Mouse (Mus musculus) ES-E14 (cell line): ENCODE measurements around the gene Fancf. TPM values are rescaled to one million over a fixed set of nuclear protein-coding genes. Genes with fewer than 3 reads are reported as not detected.

Experiments
- DNase-seq: peaks from one replicate; pipeline ENCODE4 v3.0.0-alpha.2; 2013; ENCODE audit warnings: low read depth, low spot score
- H3K27ac ChIP-seq: 2 replicates; pipeline ENCODE4 v1.5.1; 2012; ENCODE audit warnings: low read depth, mild to moderate bottlenecking, low read length, moderate library complexity, mixed read lengths; ENCODE audit not compliant: poor library complexity, insufficient read depth, severe bottlenecking
- H3K36me3 ChIP-seq: 2 replicates; pipeline ENCODE4 v1.6.1; 2012; ENCODE audit warnings: mild to moderate bottlenecking, low read length, moderate library complexity, mixed read lengths; ENCODE audit not compliant: control insufficient read depth, poor library complexity, insufficient read depth, severe bottlenecking
- H3K4me1 ChIP-seq, 2 experiments: fragments of 150-350 bp in 1 of 2; sonication (generic) in 1 of 2; 2 replicates each; pipeline ENCODE4 v1.6.1; 2012; ENCODE audit warnings: low read length in 2 of 2, mild to moderate bottlenecking in 1 of 2, mixed read lengths in 1 of 2; ENCODE audit not compliant: control insufficient read depth in 2 of 2, insufficient read depth in 2 of 2, poor library complexity in 1 of 2
- H3K4me3 ChIP-seq, 2 experiments: fragments of 150-350 bp in 1 of 2; sonication (generic) in 1 of 2; 2 replicates each; pipeline ENCODE4 v1.5.1; 2012; ENCODE audit warnings: low read length in 2 of 2, low read depth in 1 of 2, mild to moderate bottlenecking in 1 of 2, mixed read lengths in 1 of 2; ENCODE audit not compliant: insufficient read depth in 1 of 2, poor library complexity in 1 of 2, severe bottlenecking in 1 of 2
- H3K9ac ChIP-seq: 2 replicates; pipeline ENCODE4 v1.6.1; 2012; ENCODE audit warnings: low read depth, mild to moderate bottlenecking, low read length, mixed read lengths; ENCODE audit not compliant: poor library complexity, insufficient read depth, severe bottlenecking
- H3K9me3 ChIP-seq: fragments of 150-350 bp; sonication (generic); 2 replicates; pipeline ENCODE4 v1.6.1; 2012; ENCODE audit warnings: low read depth, mild to moderate bottlenecking, low read length; ENCODE audit not compliant: control insufficient read depth, insufficient read depth
- CHD2 ChIP-seq: IDR thresholded peaks from 2 replicates; pipeline ENCODE4 v1.6.1; 2014; ENCODE audit warnings: mild to moderate bottlenecking, low read depth, low read length, inconsistent platforms
- HCFC1 ChIP-seq: IDR thresholded peaks from 2 replicates; pipeline ENCODE4 v1.6.1; 2012; ENCODE audit warnings: low read length, inconsistent platforms, borderline replicate concordance; ENCODE audit not compliant: insufficient read depth
- MAFK ChIP-seq: IDR thresholded peaks from 2 replicates; pipeline ENCODE4 v1.6.1; 2014; ENCODE audit warnings: mild to moderate bottlenecking, low read depth, low read length, inconsistent platforms; ENCODE audit not compliant: insufficient read depth
- ZC3H11A ChIP-seq: IDR thresholded peaks from 2 replicates; pipeline ENCODE4 v1.6.1; 2012; ENCODE audit warnings: low read depth, mild to moderate bottlenecking, inconsistent platforms, low read length, borderline replicate concordance
- ZNF384 ChIP-seq: IDR thresholded peaks from 2 replicates; pipeline ENCODE4 v1.6.1; 2012; ENCODE audit warnings: low read depth, low read length, inconsistent platforms
- in situ Hi-C, 2 experiments: fragments of 600-800 bp; cut with MboI; formaldehyde crosslinking; loops; one replicate each; pipeline ENCODE4 v1.15.1; 2025; ENCODE audit warnings: low sequenced_read_pairs in 2 of 2, inconsistent platforms in 1 of 2; ENCODE audit not compliant: unreplicated experiment in 2 of 2
- total RNA-seq: library from RNA; depleted of rRNA; stranded (reverse); fragments of 300-350 nt; gene quantifications from 2 replicates; pipeline ENCODE4 v1.2.3, GENCODE M21; 2012

The Fancf gene
- total RNA-seq, 1 experiment = 4.9 TPM

- no peak for TF ChIP-seq ZC3H11A
- no peak for TF ChIP-seq CHD2
- no peak for TF ChIP-seq ZNF384
- TF ChIP-seq MAFK = no peak
- TF ChIP-seq HCFC1 = no peak
- no peak for DNase-seq
These were observed 40.6 kb downstream of the Fancf start for GRCm38 (mm10) chr7:51821467-51821866.

GRCm38 (mm10) chr7:51819891-51820290, 42.2 kb downstream of the Fancf start:
- in situ Hi-C loops = no loop called here
- Histone ChIP-seq H3K4me3 (no peak overlapping the region), H3K36me3 (no peaks in the 10 kb centered on the region), H3K9me3 (no peaks in the 10 kb centered on the region), H3K4me1 (no peaks in the 10 kb centered on the region), H3K9ac (no peak overlapping the region), H3K27ac (no peak overlapping the region)
- DNase-seq = no peak
- TF ChIP-seq HCFC1 = no peak
- TF ChIP-seq CHD2 = no peak
- TF ChIP-seq ZC3H11A = no peak
- no peak for TF ChIP-seq ZNF384
- no peak for TF ChIP-seq MAFK

More at GRCm38 (mm10) chr7:51821467-51821866, 40.6 kb downstream of the Fancf start:
- Histone ChIP-seq H3K9me3 (no peaks in the 10 kb centered on the region), H3K4me1 (no peaks in the 10 kb centered on the region), H3K9ac (no peak overlapping the region), H3K27ac (no peak overlapping the region), H3K4me3 (no peak overlapping the region), H3K36me3 (no peaks in the 10 kb centered on the region)
- in situ Hi-C loops = no loop called here

- no peak for DNase-seq
- Histone ChIP-seq H3K4me3 (no peak overlapping the region), H3K36me3 (no peaks in the 10 kb centered on the region), H3K27ac (no peak overlapping the region), H3K9me3 (no peaks in the 10 kb centered on the region), H3K9ac (no peak overlapping the region), H3K4me1 (no peaks in the 10 kb centered on the region)
- in situ Hi-C loops = no loop called here
- TF ChIP-seq ZNF384 (no peak), ZC3H11A (no peak)
These were observed 43.7 kb downstream of the Fancf start for GRCm38 (mm10) chr7:51818251-51818974.

GRCm38 (mm10) chr7:51816283-51816839, 45.7 kb downstream of the Fancf start:
- no peak for TF ChIP-seq MAFK
- no peak for TF ChIP-seq ZC3H11A
- no peak for TF ChIP-seq CHD2
- TF ChIP-seq ZNF384 = no peak
- TF ChIP-seq HCFC1 = no peak
- H3K27ac ChIP-seq = no peak overlapping the region
- H3K4me1 ChIP-seq = no peaks in the 10 kb centered on the region
- no peaks in the 10 kb centered on the region for H3K9me3 ChIP-seq
- in situ Hi-C loops = no loop called here
- no peaks in the 10 kb centered on the region for H3K36me3 ChIP-seq
- no peak overlapping the region for H3K9ac ChIP-seq
- DNase-seq = no peak
- no peak overlapping the region for H3K4me3 ChIP-seq
